Mouse (Mus musculus) CH12.LX (cell line): ENCODE measurements around the gene Gm17622.

Experiments used
- CTCF ChIP-seq, 2 experiments: IDR thresholded peaks in 1 of 2; conservative IDR thresholded peaks in 1 of 2; 2 replicates each; pipeline ENCODE4 v1.5.1; 2011 to 2012; ENCODE audit warnings: low read depth in 2 of 2, low read length in 2 of 2, improper control_type of control experiment in 1 of 2, inconsistent platforms in 1 of 2, mild to moderate bottlenecking in 1 of 2, moderate library complexity in 1 of 2
- EP300 ChIP-seq: IDR thresholded peaks from 2 replicates; pipeline ENCODE4 v1.6.1; 2011; ENCODE audit warnings: low read length, improper control_type of control experiment
- ETS1 ChIP-seq: conservative IDR thresholded peaks from 2 replicates; pipeline ENCODE4 v1.6.1; 2012; ENCODE audit warnings: low read depth, mild to moderate bottlenecking, inconsistent platforms, low read length, improper control_type of control experiment, moderate library complexity
- MAZ ChIP-seq: IDR thresholded peaks from 2 replicates; pipeline ENCODE4 v1.6.1; 2012; ENCODE audit warnings: low read depth, mild to moderate bottlenecking, inconsistent platforms, low read length, improper control_type of control experiment, moderate library complexity
- POLR2AphosphoS2 ChIP-seq: IDR thresholded peaks from 2 replicates; pipeline ENCODE4 v1.6.1; 2011; ENCODE audit warnings: low read depth, low read length, improper control_type of control experiment
- TBP ChIP-seq: conservative IDR thresholded peaks from 2 replicates; pipeline ENCODE4 v1.6.1; 2011; ENCODE audit warnings: low read depth, low read length, improper control_type of control experiment

GRCm38 (mm10) chr13:96511262-96511661 lies 20.7 kb downstream of the Gm17622 start:
- TF ChIP-seq CTCF (conservative IDR thresholded peaks at IDR 0.05 in 1 of 2, IDR thresholded peaks at IDR 0.05 in 1 of 2; ENCODE audit: low read depth in 2 of 2, low read length in 2 of 2) (no peak), EP300 (no peak), POLR2AphosphoS2 (no peak), ETS1 (no peak), MAZ (no peak), TBP (no peak)
